Mouse (Mus musculus) bone marrow, adult 2 months (tissue): ENCODE measurements around the gene Lypd6b.

Experiments used
- CTCF ChIP-seq: fragments of 200-500 bp; IDR thresholded peaks from 2 replicates; pipeline ENCODE4 v1.5.1; 2011; ENCODE audit warnings: low read length, control low read depth; ENCODE audit not compliant: control insufficient read depth, insufficient read depth
- POLR2A ChIP-seq: fragments of 200-500 bp; IDR thresholded peaks from 2 replicates; pipeline ENCODE4 v1.6.1; 2011; ENCODE audit warnings: low read depth, mild to moderate bottlenecking, control low read depth, low read length, borderline replicate concordance; ENCODE audit not compliant: control insufficient read depth

DNA sequence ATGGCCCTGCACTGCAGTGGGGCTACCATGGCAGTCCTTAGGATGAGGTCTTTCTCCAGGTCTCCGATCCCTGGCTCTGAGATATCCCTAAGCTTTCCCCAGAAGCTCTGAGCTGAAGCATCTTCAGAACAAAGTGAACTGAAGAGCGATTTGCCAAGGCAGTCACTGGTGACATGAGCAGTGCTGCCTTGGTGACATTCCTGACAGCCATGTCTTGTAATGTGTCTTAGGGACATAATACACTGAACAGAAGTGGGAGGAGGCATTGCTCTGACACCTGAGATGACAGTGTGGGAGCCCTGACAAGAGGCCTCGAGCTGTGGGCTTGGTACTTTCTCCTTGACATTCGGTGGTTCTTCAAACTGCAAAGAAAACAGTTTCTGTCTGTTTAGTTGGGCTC, 11.1 kb upstream of the Lypd6b start:
- TF ChIP-seq CTCF (no peak), POLR2A (no peak)
